Mouse (Mus musculus): Measurements from ENCODE around the gene Isg20l2.
"Not testable (repeated sequence)": the region's sequence is repeated elsewhere in the genome, so short reads cannot be mapped to it uniquely, and the experiment has no call there.

Gene Isg20l2

DNA sequence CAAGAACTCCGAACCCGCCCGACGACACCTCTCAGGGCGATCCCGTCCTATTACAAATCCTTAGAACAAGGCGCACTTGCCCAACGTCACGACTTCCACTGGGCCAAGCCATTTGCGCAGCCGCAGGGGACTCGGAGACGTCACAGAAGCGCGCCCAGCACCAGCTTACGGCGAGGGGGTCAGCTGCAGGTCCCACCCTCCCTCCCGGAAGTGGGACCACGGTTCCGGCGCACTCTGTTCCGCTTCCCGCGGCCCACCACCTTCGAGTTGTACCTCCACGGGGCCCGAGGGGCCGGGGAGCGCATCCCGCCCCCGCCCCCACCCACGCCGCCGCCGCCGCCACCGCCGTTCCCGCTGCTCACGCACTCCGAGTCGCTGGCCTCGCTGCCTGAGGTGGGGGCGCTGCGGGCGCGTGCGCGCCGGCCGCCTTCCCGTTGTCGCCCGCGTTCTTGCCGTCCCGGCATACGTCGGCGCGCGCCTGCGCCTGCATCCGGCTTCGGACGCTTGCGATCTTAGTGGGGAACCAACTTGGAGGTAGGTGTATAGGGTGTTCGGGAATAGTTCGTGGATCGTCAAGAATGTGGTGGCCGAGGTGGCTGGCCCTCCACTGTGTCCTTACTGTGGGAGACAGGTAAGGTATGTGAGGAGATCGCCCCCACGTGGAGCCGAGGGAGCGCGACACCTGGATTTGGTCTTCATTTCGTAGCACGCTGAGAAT lies at the start of gene Isg20l2, which contains the start of gene Rrnad1:
TSS of gene Isg20l2 (plus strand) at position 237 of the 718 bp plus-strand sequence.
TSS of gene Rrnad1 (minus strand) at position 640 of the 718 bp plus-strand sequence.
- peak; percentile 98 to 99 for DNase-seq (ENCODE audit: low spot score in 2 of 2)

DNA sequence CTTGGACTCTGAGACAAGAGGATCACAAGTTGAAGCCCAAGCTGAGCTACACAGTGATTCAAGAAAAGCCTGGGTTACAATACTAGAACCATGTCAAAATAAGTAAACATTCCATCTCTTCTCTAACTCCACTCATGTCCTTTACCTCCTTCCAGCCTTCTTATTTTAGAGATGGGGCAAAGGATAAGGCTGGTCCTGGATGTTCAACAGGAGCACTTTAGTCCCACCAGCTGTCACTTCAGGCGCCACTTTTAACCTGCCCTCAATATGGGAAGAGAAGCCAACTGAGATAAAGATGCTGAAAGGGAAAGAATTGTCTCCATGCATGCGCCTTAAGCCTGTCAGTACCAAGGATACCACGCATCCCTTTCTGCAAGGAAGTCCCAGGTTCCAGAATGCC lies 45.8 kb upstream of the Isg20l2 start:
- DNase-seq (ENCODE audit: low spot score in 2 of 2): no peak

DNA sequence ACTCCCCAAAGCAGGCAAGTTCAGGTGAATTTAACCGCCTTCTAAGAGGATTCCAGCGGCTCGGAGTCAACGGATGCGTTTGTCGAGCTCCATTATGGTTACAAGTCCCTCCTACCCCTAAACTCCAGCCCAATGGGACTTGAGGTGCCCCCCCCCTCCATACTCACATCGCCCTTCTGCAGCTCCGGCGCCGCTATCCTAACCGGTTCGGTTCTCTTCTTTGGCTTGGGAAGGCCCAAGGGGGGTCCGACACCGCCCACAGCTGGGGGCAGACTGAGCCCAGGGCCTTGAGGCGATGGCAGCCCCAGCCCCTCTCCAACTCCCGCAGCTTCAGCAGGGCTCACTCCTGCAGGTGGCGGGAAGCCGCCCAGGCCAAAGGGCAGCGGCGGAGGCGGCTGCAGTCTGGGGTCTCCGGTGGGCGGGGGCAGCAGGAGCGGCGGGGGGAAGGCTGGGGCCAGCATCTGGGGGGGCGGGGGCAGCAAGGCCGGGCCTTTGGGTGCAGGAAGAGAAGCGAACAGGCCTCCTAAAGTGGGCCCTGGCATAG lies 45.3 kb upstream of the Isg20l2 start:
- DNase-seq (ENCODE audit: low spot score in 2 of 2): peak; percentile 26 to 33

DNA sequence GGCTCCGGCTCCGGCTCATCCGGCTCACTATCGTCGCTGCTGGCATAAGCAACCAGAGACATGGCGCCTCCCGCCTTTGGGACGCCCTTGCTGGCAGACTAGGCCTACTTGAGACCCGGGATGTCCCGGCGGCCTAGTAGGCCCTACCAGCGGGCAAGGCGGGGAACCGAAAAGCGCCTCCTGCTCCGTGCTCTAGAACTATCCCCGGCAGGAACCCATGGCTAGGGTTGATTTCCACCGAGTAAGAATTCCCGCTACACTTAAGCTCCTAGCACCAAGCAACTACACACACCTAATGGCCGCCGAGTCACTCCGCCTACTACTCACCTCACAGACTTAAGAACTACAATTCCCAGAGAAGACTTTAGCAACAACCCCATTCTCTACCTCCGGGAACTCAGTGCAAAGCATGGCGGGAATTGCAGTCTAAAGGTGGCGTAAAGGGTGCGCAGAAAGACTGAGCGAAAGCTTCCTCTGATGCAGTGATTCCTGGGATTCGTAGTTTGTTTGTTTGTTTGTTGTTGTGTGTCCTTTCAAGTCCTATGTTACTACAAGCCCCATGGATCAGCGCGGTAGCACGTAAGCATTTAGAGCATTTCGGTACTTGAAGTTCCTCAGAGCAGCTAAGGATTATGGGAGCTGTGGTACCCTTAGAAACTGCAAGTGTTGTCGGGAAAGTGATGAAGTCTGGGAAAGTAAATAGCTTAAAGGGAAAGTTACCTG lies 44.7 kb upstream of the Isg20l2 start, which contains the start of gene Prcc:
TSS of gene Prcc (minus strand) at position 328 of the 723 bp plus-strand sequence.
- DNase-seq (ENCODE audit: low spot score in 2 of 2): peak; percentile 93 to 97

DNA sequence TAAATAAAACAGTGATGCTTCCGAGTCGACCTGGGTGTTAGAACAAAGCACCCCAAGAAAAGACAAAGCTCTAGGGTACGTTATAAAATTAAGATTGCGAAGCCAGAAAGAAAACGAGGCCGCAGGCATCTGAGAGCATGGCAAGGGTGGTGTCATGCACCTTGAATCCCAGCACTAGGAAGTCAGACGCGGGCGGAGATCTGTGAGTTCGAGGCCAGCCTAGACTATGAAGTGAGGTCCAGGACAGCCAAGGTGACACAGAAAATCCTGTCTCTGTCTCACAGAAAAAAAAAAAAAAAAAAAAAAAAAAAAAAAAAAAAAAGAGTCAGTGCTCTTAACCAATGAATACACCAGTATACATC lies 44.1 kb upstream of the Isg20l2 start:
- no peak for DNase-seq (ENCODE audit: low spot score in 2 of 2)

DNA sequence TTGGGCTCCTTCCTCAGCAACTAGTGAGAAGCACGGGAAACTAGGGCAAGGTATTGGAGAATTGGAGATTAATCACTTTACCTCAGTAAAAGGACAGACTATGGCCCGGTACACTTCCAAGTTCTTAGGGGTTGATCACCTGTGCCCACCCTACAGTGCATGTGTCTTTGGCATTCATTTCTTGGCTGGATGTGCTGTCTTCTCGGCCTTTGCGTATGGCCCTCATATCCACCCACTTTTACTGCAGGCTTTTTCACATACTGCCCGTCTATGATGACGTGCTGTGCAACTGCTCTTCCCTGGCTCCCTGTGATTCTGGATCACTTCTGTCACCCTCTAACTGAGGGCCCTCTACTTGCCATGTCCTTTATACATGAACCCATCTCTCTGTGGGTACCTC lies 43.7 kb upstream of the Isg20l2 start:
- no peak for DNase-seq (ENCODE audit: low spot score in 2 of 2)

GRCm38 (mm10) chr3:87887400-87887799 lies 42.7 kb upstream of the Isg20l2 start:
- DNase-seq (ENCODE audit: low spot score in 2 of 2): not testable (repeated sequence)

DNA sequence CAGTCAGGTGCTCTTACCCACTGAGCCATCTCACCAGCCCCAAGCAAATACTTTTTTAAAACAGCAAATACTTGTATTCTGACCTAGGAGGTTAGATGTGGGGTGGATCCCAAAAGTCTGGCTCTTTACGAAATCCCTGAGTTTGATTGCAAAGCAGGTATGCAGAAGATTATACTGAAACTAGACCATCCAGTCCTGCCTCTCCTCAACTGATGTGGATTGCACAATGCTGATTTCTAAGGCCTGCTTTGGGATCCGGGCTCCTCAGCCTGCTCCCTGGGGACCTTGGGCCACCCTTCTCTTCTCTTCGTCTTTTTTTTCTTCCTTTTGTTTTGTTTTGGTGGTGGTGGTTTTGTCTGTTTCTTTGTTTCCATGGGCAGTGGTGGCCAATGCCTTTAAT lies 38.6 kb upstream of the Isg20l2 start:
- no peak for DNase-seq (ENCODE audit: low spot score in 2 of 2)

- DNase-seq (ENCODE audit: low spot score in 2 of 2): no peak
These were observed 36.7 kb upstream of the Isg20l2 start for GRCm38 (mm10) chr3:87893367-87893905.

- no peak for DNase-seq (ENCODE audit: low spot score in 2 of 2)
These were observed 30.8 kb upstream of the Isg20l2 start for GRCm38 (mm10) chr3:87899266-87899665.

DNA sequence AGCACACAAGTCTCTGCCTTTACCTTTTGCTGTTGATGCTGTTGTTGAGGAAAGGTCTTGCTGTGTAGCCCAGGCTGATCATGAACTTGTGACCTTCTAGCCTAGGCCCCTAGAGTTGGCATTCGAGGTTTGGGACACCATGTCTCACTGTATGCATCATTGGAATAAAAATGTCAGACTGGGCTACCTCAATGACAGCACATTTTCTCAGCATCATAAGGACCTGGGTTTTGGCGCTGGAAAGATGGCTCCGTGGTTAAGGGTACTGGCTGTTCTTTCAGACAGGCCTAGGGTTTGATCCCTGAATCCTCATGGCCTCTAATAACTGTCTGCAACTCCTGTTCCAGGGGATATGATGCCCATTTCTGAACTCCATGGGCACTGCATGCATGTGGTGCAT lies 30.3 kb upstream of the Isg20l2 start:
- DNase-seq (ENCODE audit: low spot score in 2 of 2): no peak

DNA sequence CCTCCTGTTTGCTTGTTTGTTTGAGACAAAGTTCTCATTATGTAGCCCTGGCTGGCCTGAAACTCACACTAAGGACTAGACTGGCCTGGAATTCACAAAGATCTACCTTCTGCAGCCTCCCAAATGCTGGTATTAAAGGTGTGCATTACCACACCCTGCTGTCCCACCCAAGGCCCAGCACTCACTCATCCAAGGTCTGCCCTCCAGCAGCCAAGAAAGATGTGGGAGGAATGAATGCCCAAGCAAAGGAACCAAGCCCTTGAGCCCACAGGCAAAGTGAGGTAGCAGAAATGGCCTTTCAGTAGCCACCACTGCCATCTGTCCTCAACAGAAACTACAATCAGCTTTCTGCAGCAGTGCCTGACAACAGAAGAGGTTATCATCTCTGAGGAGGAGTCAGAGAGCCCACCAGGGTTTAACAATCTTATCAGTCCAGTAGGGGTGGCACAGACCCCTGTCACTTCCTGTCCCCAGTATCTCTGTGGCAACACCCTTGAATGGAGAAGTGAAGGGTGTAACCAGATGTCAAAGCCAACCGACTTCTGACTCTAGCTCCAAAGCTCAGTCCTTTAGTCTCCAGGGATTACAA lies 29.0 kb upstream of the Isg20l2 start:
- DNase-seq (ENCODE audit: low spot score in 2 of 2): no peak

DNA sequence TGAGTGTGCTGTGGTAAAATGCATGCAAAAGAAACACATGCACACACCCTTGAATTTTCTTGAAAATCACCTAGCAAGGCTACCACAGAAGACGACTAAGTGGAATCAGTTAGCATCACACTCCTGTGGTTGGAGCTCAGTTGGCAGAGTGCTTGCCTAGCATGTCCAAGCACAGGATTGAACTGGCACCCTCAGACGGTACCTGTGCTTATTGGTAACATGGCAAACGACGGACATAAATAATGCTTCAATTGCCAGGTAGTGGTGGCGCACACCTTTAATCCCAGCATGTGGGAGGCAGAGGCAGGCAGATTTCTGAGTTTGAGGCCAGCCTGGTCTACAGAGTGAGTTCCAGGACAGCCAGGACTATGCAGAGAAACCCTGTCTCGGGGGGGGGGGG lies 28.2 kb upstream of the Isg20l2 start:
- not testable (repeated sequence) for DNase-seq (ENCODE audit: low spot score in 2 of 2)

- DNase-seq (ENCODE audit: low spot score in 2 of 2): no peak
These were observed 26.3 kb upstream of the Isg20l2 start for GRCm38 (mm10) chr3:87903821-87904220.

DNA sequence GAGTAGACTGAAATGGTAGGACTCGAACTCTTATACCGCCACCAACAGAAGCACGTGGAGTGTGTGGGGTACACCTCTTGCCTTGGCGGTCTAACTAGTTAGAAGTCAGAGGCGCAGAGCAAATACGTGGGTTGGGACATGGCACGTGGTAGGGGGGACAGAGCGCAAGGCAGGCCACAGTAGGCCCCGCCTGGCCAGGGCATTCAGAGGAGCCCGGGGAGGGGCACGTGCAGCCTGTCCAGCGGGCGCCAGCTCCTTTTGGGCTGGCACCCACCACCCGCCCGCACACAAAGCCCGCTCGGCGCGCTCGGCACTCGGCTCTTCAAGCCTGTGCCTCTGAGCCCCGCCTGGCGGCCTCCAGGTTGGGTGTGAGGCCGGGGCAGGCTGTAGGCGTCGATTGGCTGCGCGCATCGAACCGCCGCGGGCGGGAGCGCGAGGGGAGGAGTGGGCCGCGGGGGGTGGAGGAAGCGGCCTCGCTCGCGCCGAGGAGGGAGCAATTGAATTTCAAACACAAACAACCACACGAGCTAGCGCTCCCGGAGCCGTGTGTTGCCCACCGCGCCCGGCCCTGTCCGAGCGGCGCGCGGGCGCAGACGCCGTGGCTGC lies 24.1 kb upstream of the Isg20l2 start, which contains the start of gene Hdgf:
TSS of gene Hdgf (plus strand) at position 442 of the 606 bp plus-strand sequence.
- peak; percentile 91 to 95 for DNase-seq (ENCODE audit: low spot score in 2 of 2)

- DNase-seq (ENCODE audit: low spot score in 2 of 2): no peak
These were observed 23.5 kb upstream of the Isg20l2 start for GRCm38 (mm10) chr3:87906601-87906980.

DNA sequence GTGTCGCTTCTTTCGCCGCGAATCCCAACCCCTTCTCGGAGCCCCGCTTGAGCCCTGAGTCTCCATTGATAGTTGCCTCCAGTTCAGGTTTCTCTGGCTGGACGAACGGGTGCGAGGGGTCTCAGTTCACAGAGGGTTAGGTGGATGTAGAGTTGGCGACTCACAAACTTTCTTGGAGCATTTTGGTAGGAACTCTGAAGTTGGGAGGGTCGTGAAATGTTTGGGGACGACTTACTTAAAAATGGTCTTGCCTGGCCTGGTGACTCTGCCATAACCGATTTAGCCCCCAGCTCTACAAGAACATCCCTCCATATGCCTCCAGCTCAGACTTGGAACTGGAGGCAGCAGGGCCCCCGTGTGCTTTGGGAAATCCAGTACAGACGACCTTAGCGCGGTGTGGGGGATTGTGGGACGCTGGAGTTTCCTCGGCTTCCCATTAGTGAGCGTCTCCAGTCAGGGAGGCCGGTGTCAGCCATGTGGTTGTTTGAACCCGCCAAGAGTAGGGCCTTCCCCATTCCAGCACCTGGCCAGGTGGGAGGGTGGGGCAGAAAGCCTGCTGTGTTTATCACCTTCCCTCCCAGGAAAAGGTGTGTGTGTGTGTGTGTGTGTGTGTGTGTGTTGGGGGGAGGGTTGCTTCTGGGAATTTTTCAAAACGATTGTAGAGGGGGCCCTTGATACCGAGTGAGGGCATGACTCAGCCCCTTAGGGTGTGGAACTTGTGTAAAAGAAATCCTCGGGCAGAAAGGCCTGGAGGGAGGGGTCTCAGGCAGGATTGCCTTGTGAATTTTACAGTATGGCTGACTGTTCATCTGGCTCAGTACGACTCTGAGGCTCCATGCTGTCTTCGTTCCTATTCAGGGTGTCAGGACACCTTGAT lies 22.9 kb upstream of the Isg20l2 start:
- peak in 1 of 2 experiments; percentile 33 for DNase-seq (ENCODE audit: low spot score in 2 of 2)

GRCm38 (mm10) chr3:87907906-87908305 lies 22.2 kb upstream of the Isg20l2 start:
- DNase-seq (ENCODE audit: low spot score in 2 of 2): no peak

DNA sequence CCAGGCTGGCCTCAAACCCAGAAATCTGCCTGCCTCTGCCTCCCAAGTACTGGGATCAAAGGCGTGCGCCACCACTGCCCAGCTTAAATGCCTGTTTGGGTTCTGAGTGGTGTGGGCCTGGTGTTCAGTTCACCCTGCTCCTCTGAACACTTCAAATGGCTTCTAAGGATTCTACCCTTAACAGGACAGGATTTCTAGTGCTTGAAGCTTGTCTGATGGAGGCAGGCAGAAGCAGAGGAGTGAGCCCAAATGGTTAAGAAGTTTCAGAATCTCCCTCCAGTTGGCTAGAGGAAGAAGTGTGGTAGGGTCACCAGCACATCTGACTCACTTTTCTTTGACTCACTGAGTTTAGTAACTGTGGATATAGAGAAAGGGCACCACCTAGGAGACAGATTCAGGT lies 20.7 kb upstream of the Isg20l2 start:
- DNase-seq (ENCODE audit: low spot score in 2 of 2): no peak

DNA sequence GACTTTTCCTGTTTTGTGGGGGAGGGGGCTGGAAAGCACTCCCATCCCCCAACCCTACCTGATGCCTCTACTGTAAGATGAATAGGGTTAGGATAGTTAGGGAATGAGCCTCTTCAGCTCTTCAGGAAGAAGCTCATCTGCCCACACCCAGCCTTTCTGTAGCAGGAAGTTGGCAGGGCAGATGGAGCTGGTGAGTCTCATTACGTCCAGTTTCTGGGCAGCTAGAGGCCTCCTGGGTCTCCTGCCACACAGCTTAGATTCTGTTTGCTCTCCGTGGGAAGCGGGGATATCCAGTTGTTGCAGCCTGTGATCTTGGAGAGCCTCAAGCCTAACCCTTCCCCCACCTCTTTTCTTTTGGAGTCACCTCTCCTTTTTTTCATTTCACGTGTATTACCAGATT lies 20.2 kb upstream of the Isg20l2 start:
- DNase-seq (ENCODE audit: low spot score in 2 of 2): no peak
